Mouse (Mus musculus) heart, postnatal 0 days (tissue): ENCODE measurements at regions not wholly inside any gene's neighbourhood (a gene's known extent, or its start where the extent isn't known, plus 50 kb on each side); places are given as distances from the start of the nearest gene placed in this dataset.

ENCODE experiments used
- CTCF ChIP-seq: IDR thresholded peaks from 2 replicates; pipeline ENCODE4 v1.5.1; 2016; ENCODE audit warnings: antibody characterized with exemption, control low read depth, low read depth
- EP300 ChIP-seq: IDR thresholded peaks from 2 replicates; pipeline ENCODE4 v1.6.1; 2016; ENCODE audit warnings: antibody characterized with exemption, low read depth

DNA sequence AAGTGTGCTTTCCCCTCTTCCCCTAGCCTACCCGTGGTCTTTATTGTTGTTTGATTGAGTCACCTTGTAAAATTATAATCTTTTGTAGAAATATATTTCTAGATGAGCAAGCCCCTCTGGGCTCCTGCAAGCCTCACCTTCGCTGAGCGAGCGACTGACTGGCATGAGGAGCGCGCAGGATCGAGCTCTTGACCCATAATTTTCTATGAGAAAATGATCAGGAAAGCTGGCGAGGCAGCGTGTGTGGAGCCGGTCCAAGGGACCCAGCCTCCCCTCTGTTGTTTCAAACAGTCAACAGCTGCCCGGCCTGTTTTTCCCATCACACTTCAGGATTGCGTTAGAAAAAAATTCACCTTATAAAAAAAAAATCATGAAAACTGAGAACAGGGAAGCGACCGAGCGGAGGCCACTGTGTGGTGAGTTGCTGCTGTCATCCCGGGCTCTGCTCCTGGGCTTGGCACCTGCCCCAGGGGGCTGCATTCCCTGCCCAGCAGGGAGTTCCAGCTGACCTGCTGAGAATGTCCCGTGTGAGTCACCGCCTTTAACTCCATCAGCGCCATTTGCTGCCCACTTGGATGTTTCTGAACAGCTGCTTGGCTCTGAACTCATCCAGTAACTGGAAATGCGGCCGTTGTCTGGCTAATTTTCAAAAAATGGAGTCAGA, 180.5 kb upstream of the Runx1 start:
- TF ChIP-seq CTCF (no peak), EP300 (no peak)
